Mouse (Mus musculus): ENCODE results near the gene Wdr95.

DNA sequence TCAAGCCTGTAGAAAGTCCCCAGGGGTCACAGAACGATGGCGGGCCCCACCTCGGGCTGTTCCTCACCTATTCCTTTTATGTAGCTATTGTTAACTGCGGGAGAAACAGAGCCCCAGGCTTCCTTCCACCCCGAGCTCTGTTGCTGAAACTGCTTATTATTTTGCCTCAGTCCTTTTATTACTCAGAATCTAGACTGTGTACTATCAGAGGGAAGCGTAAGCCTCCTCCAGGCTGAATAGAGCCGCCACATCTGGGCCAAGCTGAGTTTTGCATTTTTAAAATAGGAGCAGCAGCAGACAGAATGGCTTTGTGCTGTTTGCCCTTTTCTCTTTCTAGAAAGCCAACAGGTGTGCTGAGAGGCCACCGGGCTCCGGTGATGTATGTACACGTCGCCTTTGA is 37.5 kb downstream of the Wdr95 start:
- TF ChIP-seq CTCF (IDR thresholded peaks at IDR 0.05; ENCODE audit: insufficient read depth, low read depth, low read length) = no peak
- no peak for TF ChIP-seq POLR2A (IDR thresholded peaks at IDR 0.05; ENCODE audit: insufficient read depth, low read depth, low read length)

Data from olfactory bulb, adult 2 months (tissue).